Mouse (Mus musculus) erythroblast, embryonic 14.5 days (primary cell): ENCODE data around the gene Spata19.

Experiments
- GATA1 ChIP-seq: IDR thresholded peaks from 2 replicates; pipeline ENCODE4 v1.6.1; 2012; ENCODE audit warnings: low read length, inconsistent platforms, mixed read lengths
- TAL1 ChIP-seq: IDR thresholded peaks from 3 replicates; pipeline ENCODE4 v1.6.1; 2012; ENCODE audit warnings: low read length, inconsistent platforms, mixed read lengths

GRCm38 (mm10) chr9:27396500-27396899, at the start of gene Spata19:
- TF ChIP-seq GATA1 (no peak), TAL1 (no peak)
